Mouse (Mus musculus): Measurements from ENCODE around the gene Bbs4. TPM values are rescaled to one million over a fixed set of nuclear protein-coding genes. Genes with fewer than 3 reads are reported as not detected.
A peak's percentile ranks its signal among the peaks of the same experiment; 100 is the strongest.

The Bbs4 gene
- polyA plus RNA-seq, 1 experiment from 2014 or later, result 17.3 TPM

DNA sequence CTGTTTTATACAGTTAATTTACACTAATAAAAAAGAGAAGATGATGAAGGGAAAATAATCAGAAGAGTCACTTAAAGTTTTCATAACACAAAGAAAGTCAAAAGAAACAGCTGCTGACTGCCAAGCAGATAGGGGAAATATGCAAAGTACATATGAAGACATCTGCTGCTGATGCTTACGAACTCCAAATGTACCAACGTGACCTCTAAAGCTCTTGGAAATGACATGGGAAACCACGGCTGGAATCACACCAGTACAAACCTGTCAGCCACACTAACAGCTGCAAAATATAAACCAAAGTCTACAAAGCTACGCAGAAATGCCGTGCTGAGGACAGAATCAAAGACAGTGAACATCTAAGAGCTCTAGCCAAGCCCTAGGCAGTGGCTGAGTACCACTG lies 14.2 kb downstream of the Bbs4 start:
- peaks cover 36% of the 10 kb centered on the region for H3K36me3 ChIP-seq

GRCm38 (mm10) chr9:59338411-59338810 lies 14.9 kb downstream of the Bbs4 start:
- Histone ChIP-seq H3K27me3 (no peaks in the 10 kb centered on the region), H3K4me2 (no peak overlapping the region), H3K4me3 (no peak overlapping the region), H3K9ac (no peak overlapping the region), H3K27ac (no peak overlapping the region), H3K4me1 (no peaks in the 10 kb centered on the region), H3K9me3 (no peaks in the 10 kb centered on the region), H3K36me3 (peaks cover 32% of the 10 kb centered on the region)
- WGBS, result 81% methylated on average over 5 of the region's 5 CpGs
- no peak for ATAC-seq (ENCODE audit: insufficient number of reproducible peaks, insufficient read depth, low FRiP score, low TSS enrichment, low read depth)

More for the DNA sequence above, 14.2 kb downstream of the Bbs4 start:
- 69% methylated on average over 5 of the region's 5 CpGs for WGBS
- Histone ChIP-seq H3K9ac (no peak overlapping the region), H3K9me3 (no peaks in the 10 kb centered on the region), H3K4me1 (no peaks in the 10 kb centered on the region), H3K27me3 (no peaks in the 10 kb centered on the region), H3K27ac (no peak overlapping the region), H3K4me3 (no peak overlapping the region), H3K4me2 (no peak overlapping the region)
- ATAC-seq (ENCODE audit: insufficient number of reproducible peaks, insufficient read depth, low FRiP score, low TSS enrichment, low read depth), result no peak

- WGBS, result 92% methylated on average over 5 of the region's 5 CpGs
- no peaks in the 10 kb centered on the region for H3K27me3 ChIP-seq
- no peaks in the 10 kb centered on the region for H3K9me3 ChIP-seq
- H3K9ac ChIP-seq, result no peak overlapping the region
- H3K4me3 ChIP-seq, result no peak overlapping the region
- H3K36me3 ChIP-seq, result peaks cover 37% of the 10 kb centered on the region
- ATAC-seq (ENCODE audit: insufficient number of reproducible peaks, insufficient read depth, low FRiP score, low TSS enrichment, low read depth), result no peak
- no peak overlapping the region for H3K27ac ChIP-seq
- no peaks in the 10 kb centered on the region for H3K4me1 ChIP-seq
- H3K4me2 ChIP-seq, result no peak overlapping the region
These were observed 15.4 kb downstream of the Bbs4 start for GRCm38 (mm10) chr9:59337889-59338288.

GRCm38 (mm10) chr9:59336539-59336938 lies 16.8 kb downstream of the Bbs4 start:
- H3K36me3 ChIP-seq, result peaks cover 30% of the 10 kb centered on the region
- H3K9me3 ChIP-seq, result no peaks in the 10 kb centered on the region
- no peak overlapping the region for H3K9ac ChIP-seq
- H3K4me2 ChIP-seq, result no peak overlapping the region
- no peak overlapping the region for H3K4me3 ChIP-seq
- H3K4me1 ChIP-seq, result no peaks in the 10 kb centered on the region
- no peaks in the 10 kb centered on the region for H3K27me3 ChIP-seq
- WGBS, result 94% methylated on average over 3 of the region's 3 CpGs
- ATAC-seq (ENCODE audit: insufficient number of reproducible peaks, insufficient read depth, low FRiP score, low TSS enrichment, low read depth), result no peak
- H3K27ac ChIP-seq, result no peak overlapping the region

GRCm38 (mm10) chr9:59330055-59330454 lies 23.3 kb downstream of the Bbs4 start:
- Histone ChIP-seq H3K9me3 (no peaks in the 10 kb centered on the region), H3K27me3 (no peaks in the 10 kb centered on the region), H3K36me3 (peaks cover 49% of the 10 kb centered on the region), H3K4me2 (no peak overlapping the region), H3K27ac (no peak overlapping the region), H3K4me1 (no peaks in the 10 kb centered on the region), H3K4me3 (no peak overlapping the region), H3K9ac (no peak overlapping the region)
- 94% methylated on average over 5 of the region's 5 CpGs for WGBS
- ATAC-seq (ENCODE audit: insufficient number of reproducible peaks, insufficient read depth, low FRiP score, low TSS enrichment, low read depth), result no peak

GRCm38 (mm10) chr9:59324351-59324750 lies 29.0 kb downstream of the Bbs4 start:
- Histone ChIP-seq H3K9me3 (no peaks in the 10 kb centered on the region), H3K27ac (no peak overlapping the region), H3K27me3 (no peaks in the 10 kb centered on the region), H3K4me2 (no peak overlapping the region), H3K4me1 (no peaks in the 10 kb centered on the region), H3K4me3 (no peak overlapping the region), H3K36me3 (peaks cover 74% of the 10 kb centered on the region), H3K9ac (no peak overlapping the region)
- ATAC-seq (ENCODE audit: insufficient number of reproducible peaks, insufficient read depth, low FRiP score, low TSS enrichment, low read depth), result no peak

- Histone ChIP-seq H3K9ac (no peak overlapping the region), H3K36me3 (peaks cover 67% of the 10 kb centered on the region), H3K27me3 (no peaks in the 10 kb centered on the region), H3K27ac (no peak overlapping the region), H3K4me2 (no peak overlapping the region), H3K9me3 (no peaks in the 10 kb centered on the region), H3K4me1 (peaks cover 12% of the 10 kb centered on the region), H3K4me3 (no peak overlapping the region)
- no peak for ATAC-seq (ENCODE audit: insufficient number of reproducible peaks, insufficient read depth, low FRiP score, low TSS enrichment, low read depth)
- 86% methylated on average over 3 of the region's 3 CpGs for WGBS
These were observed 37.1 kb downstream of the Bbs4 start for GRCm38 (mm10) chr9:59316206-59316605.

DNA sequence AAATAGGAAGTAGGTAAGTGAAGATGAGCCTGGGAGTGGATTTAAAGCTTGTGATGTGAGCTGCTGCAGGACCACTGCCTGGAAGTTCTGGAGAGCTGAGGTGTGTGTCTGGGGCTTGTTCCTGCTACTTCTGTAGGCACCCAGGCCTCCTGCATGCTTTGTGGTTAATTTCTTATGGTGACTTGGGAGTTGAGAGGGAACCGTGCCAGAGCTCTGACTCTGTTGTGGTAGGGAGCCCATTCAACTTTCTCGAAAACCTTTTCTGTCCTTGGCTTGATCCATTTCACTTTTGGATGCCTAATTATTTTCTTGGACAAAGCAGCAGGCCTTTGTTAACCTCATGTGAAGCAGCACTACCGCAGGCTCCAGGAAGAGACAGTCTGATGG lies 42.0 kb downstream of the Bbs4 start:
- no peaks in the 10 kb centered on the region for H3K27me3 ChIP-seq
- H3K9me3 ChIP-seq, result no peaks in the 10 kb centered on the region
- no peak overlapping the region for H3K9ac ChIP-seq
- no peak overlapping the region for H3K27ac ChIP-seq
- H3K4me2 ChIP-seq, result no peak overlapping the region
- H3K4me1 ChIP-seq, result peaks cover 21% of the 10 kb centered on the region
- 43% methylated on average over 3 of the region's 3 CpGs for WGBS
- ATAC-seq (ENCODE audit: insufficient number of reproducible peaks, insufficient read depth, low FRiP score, low TSS enrichment, low read depth), result no peak
- peaks cover 74% of the 10 kb centered on the region for H3K36me3 ChIP-seq
- H3K4me3 ChIP-seq, result no peak overlapping the region

GRCm38 (mm10) chr9:59310582-59311283 lies 42.6 kb downstream of the Bbs4 start:
- H3K27ac ChIP-seq, result peak overlapping the region; percentile 40; the same call in 1 of the 2 replicates
- H3K36me3 ChIP-seq, result peaks cover 75% of the 10 kb centered on the region
- H3K9me3 ChIP-seq, result no peaks in the 10 kb centered on the region
- no peak overlapping the region for H3K4me2 ChIP-seq
- 59% methylated on average over 8 of the region's 8 CpGs for WGBS
- H3K27me3 ChIP-seq, result no peaks in the 10 kb centered on the region
- peaks cover 21% of the 10 kb centered on the region for H3K4me1 ChIP-seq
- no peak overlapping the region for H3K4me3 ChIP-seq
- no peak for ATAC-seq (ENCODE audit: insufficient number of reproducible peaks, insufficient read depth, low FRiP score, low TSS enrichment, low read depth)
- H3K9ac ChIP-seq, result no peak overlapping the region

- WGBS, result 60% methylated on average over 2 of the region's 2 CpGs
- no peak for ATAC-seq (ENCODE audit: insufficient number of reproducible peaks, insufficient read depth, low FRiP score, low TSS enrichment, low read depth)
- H3K4me2 ChIP-seq, result no peak overlapping the region
- no peak overlapping the region for H3K9ac ChIP-seq
- no peaks in the 10 kb centered on the region for H3K9me3 ChIP-seq
- peaks cover 21% of the 10 kb centered on the region for H3K4me1 ChIP-seq
- H3K36me3 ChIP-seq, result peaks cover 64% of the 10 kb centered on the region
- no peak overlapping the region for H3K27ac ChIP-seq
- H3K4me3 ChIP-seq, result no peak overlapping the region
- no peaks in the 10 kb centered on the region for H3K27me3 ChIP-seq
These were observed 45.4 kb downstream of the Bbs4 start for GRCm38 (mm10) chr9:59307890-59308289.

GRCm38 (mm10) chr9:59296419-59296818 lies 56.9 kb downstream of the Bbs4 start:
- no peak overlapping the region for H3K9ac ChIP-seq
- no peaks in the 10 kb centered on the region for H3K27me3 ChIP-seq
- no peak overlapping the region for H3K4me3 ChIP-seq
- no peaks in the 10 kb centered on the region for H3K9me3 ChIP-seq
- no peak overlapping the region for H3K27ac ChIP-seq
- H3K4me2 ChIP-seq, result no peak overlapping the region
- peaks cover 34% of the 10 kb centered on the region for H3K36me3 ChIP-seq
- WGBS, result 84% methylated on average over 2 of the region's 2 CpGs
- no peak for ATAC-seq (ENCODE audit: insufficient number of reproducible peaks, insufficient read depth, low FRiP score, low TSS enrichment, low read depth)
- H3K4me1 ChIP-seq, result peaks cover 14% of the 10 kb centered on the region

GRCm38 (mm10) chr9:59292493-59292875 lies 60.8 kb downstream of the Bbs4 start:
- H3K4me1 ChIP-seq, result peaks cover 49% of the 10 kb centered on the region
- peak overlapping the region; percentile 94 for H3K4me3 ChIP-seq
- H3K9me3 ChIP-seq, result no peaks in the 10 kb centered on the region
- H3K27ac ChIP-seq, result no peak overlapping the region
- no peak for ATAC-seq (ENCODE audit: insufficient number of reproducible peaks, insufficient read depth, low FRiP score, low TSS enrichment, low read depth)
- WGBS, result 37% methylated on average over 3 of the region's 3 CpGs
- peak overlapping the region; percentile 62 for H3K4me2 ChIP-seq
- H3K9ac ChIP-seq, result peak overlapping the region; percentile 91; the same call in 1 of the 2 replicates
- no peaks in the 10 kb centered on the region for H3K27me3 ChIP-seq
- peaks cover 3% of the 10 kb centered on the region for H3K36me3 ChIP-seq

Measured in embryonic facial prominence, embryonic 13.5 days (tissue).